Mouse (Mus musculus): ENCODE measurements at regions not wholly inside any gene's neighbourhood (a gene's known extent, or its start where the extent isn't known, plus 50 kb on each side); places are given as distances from the start of the nearest gene placed in this dataset.
A peak's percentile ranks its signal among the peaks of the same experiment; 100 is the strongest.

GRCm38 (mm10) chr1:61316261-61316660, 322.4 kb upstream of the Pard3b start:
- DNase-seq (ENCODE audit: extremely low read depth, low read depth, low spot score), result no peak

GRCm38 (mm10) chr1:61316736-61317135, 321.9 kb upstream of the Pard3b start:
- DNase-seq (ENCODE audit: extremely low read depth, low read depth, low spot score), result no peak

- DNase-seq (ENCODE audit: extremely low read depth, low read depth, low spot score), result no peak
These were observed 320.6 kb upstream of the Pard3b start for GRCm38 (mm10) chr1:61318042-61318441.

- DNase-seq (ENCODE audit: extremely low read depth, low read depth, low spot score), result no peak
These were observed 317.0 kb upstream of the Pard3b start for GRCm38 (mm10) chr1:61321513-61322145.

GRCm38 (mm10) chr1:61331456-61331855, 307.2 kb upstream of the Pard3b start:
- no peak for DNase-seq (ENCODE audit: extremely low read depth, low read depth, low spot score)

GRCm38 (mm10) chr1:61331906-61332305, 306.7 kb upstream of the Pard3b start:
- no peak for DNase-seq (ENCODE audit: extremely low read depth, low read depth, low spot score)

- no peak for DNase-seq (ENCODE audit: extremely low read depth, low read depth, low spot score)
These were observed 302.3 kb upstream of the Pard3b start for GRCm38 (mm10) chr1:61336367-61336766.

GRCm38 (mm10) chr1:61352921-61353320, 285.7 kb upstream of the Pard3b start:
- no peak for DNase-seq (ENCODE audit: extremely low read depth, low read depth, low spot score)

GRCm38 (mm10) chr1:61353481-61353880, 285.1 kb upstream of the Pard3b start:
- DNase-seq (ENCODE audit: extremely low read depth, low read depth, low spot score), result no peak

GRCm38 (mm10) chr1:61355241-61355640, 283.4 kb upstream of the Pard3b start:
- no peak for DNase-seq (ENCODE audit: extremely low read depth, low read depth, low spot score)

- no peak for DNase-seq (ENCODE audit: extremely low read depth, low read depth, low spot score)
These were observed 279.4 kb upstream of the Pard3b start for GRCm38 (mm10) chr1:61359011-61359930.

GRCm38 (mm10) chr1:61372581-61372980, 266.0 kb upstream of the Pard3b start:
- DNase-seq (ENCODE audit: extremely low read depth, low read depth, low spot score), result no peak

GRCm38 (mm10) chr1:61373661-61374491, 264.7 kb upstream of the Pard3b start:
- no peak for DNase-seq (ENCODE audit: extremely low read depth, low read depth, low spot score)

- no peak for DNase-seq (ENCODE audit: extremely low read depth, low read depth, low spot score)
These were observed 262.2 kb upstream of the Pard3b start for GRCm38 (mm10) chr1:61376417-61376816.

- peak; percentile 4 for DNase-seq (ENCODE audit: extremely low read depth, low read depth, low spot score)
These were observed 261.6 kb upstream of the Pard3b start for GRCm38 (mm10) chr1:61377070-61377469.

GRCm38 (mm10) chr1:61378240-61378639, 260.4 kb upstream of the Pard3b start:
- no peak for DNase-seq (ENCODE audit: extremely low read depth, low read depth, low spot score)

GRCm38 (mm10) chr1:61379771-61380517, 258.7 kb upstream of the Pard3b start:
- no peak for DNase-seq (ENCODE audit: extremely low read depth, low read depth, low spot score)

GRCm38 (mm10) chr1:61387587-61387986, 251.0 kb upstream of the Pard3b start:
- DNase-seq (ENCODE audit: extremely low read depth, low read depth, low spot score), result no peak

- DNase-seq (ENCODE audit: extremely low read depth, low read depth, low spot score), result no peak
These were observed 240.8 kb upstream of the Pard3b start for GRCm38 (mm10) chr1:61397796-61398195.

GRCm38 (mm10) chr1:61402339-61402738, 236.3 kb upstream of the Pard3b start:
- no peak for DNase-seq (ENCODE audit: extremely low read depth, low read depth, low spot score)

GRCm38 (mm10) chr1:61407201-61407600, 231.4 kb upstream of the Pard3b start:
- DNase-seq (ENCODE audit: extremely low read depth, low read depth, low spot score), result no peak

Measured in fat pad, adult 2 months (tissue).